Mouse (Mus musculus): ENCODE results near the gene Gpr146. TPM values are rescaled to one million over a fixed set of nuclear protein-coding genes. Genes with fewer than 3 reads are reported as not detected.

Gpr146 gene
- total RNA-seq (2023) = 10 to 100 TPM; 21.7 to 24.3 TPM

DNA sequence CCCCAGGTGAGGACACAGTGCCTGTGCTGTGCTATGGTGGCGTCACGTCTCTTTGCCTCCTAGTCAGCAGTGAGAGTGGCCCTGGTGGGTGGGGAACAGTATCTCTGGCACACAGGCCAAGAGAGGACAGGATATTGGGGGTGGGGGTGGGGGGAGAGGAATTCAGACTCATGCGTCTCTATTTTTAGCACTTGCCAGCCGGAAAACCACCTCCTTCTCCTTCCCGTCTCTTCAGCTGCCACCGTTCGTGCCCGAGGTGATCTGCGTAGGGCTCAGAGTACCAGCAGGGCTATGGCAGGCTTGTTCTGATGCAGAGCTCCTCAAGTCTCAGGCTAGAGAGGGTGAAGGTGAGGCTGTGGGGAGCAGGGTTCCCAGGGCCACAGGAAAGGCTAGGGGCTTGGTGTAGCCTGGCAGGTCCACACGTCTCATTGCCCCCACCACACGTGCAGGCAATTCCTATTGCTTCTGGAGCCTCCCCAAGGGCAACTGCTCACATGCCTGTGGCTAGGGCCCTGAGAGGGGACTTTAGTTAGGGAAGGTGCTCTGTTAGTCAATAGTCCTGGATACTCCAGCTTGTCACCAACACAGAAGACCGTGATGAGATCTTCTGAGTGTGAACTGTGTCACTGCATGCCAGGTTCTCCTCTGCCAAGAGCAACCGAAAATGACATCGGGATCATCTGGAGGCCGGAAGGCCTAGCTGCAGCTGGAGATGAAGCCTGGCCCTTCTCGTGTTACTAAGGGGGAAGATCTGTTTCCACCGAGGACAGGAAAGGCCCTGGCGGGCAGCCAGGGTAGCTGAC, at the start of gene Gpr146:
Gene Gpr146, plus strand, starts transcription at position 230 of the 803 bp plus-strand sequence.

GRCm38 (mm10) chr5:139351134-139351533, 26.4 kb upstream of the Gpr146 start, which contains the start of gene Cox19:
Gene Cox19, minus strand, starts transcription at chr5:139351418.

GRCm38 (mm10) chr5:139352317-139352716, 25.2 kb upstream of the Gpr146 start, which contains the start of gene Cyp2w1:
Gene Cyp2w1, plus strand, starts transcription at chr5:139352617.

GRCm38 (mm10) chr5:139404801-139405401, 27.4 kb downstream of the Gpr146 start, which contains the start of gene C130050O18Rik:
Gene C130050O18Rik, plus strand, starts transcription at chr5:139405280.

GRCm38 (mm10) chr5:139423026-139423865, 45.7 kb downstream of the Gpr146 start, which contains the start of gene Gper1:
Gene Gper1, plus strand, starts transcription at chr5:139423151.

Other genes with a start within 250 kb of the Gpr146 start
- gene Prkar1b, start 227.7 kb upstream of the Gpr146 start, total RNA-seq (2023) = 1 to 10 TPM in 1 of 2 experiments, under 1 TPM in 1; 0.21 to 2.3 TPM
- 10 to 100 TPM; 12.7 to 15.8 TPM for gene Dnaaf5, start 227.5 kb upstream of the Gpr146 start, total RNA-seq (2023)
- gene Sun1, start 177.1 kb upstream of the Gpr146 start, total RNA-seq (2023) = 10 to 100 TPM; 62.8 to 77.0 TPM
- 10 to 100 TPM; 36.3 to 45.1 TPM for gene Get4, start 125.4 kb upstream of the Gpr146 start, total RNA-seq (2023)
- gene Adap1, start 52.1 kb upstream of the Gpr146 start, total RNA-seq (2023) = 10 to 100 TPM; 20.8 to 30.1 TPM
- 10 to 100 TPM; 21.0 to 30.5 TPM for gene Cox19, start 26.3 kb upstream of the Gpr146 start, total RNA-seq (2023)
- gene Cyp2w1, start 25.1 kb upstream of the Gpr146 start, total RNA-seq (2023) = not detected
- gene C130050O18Rik, start 27.6 kb downstream of the Gpr146 start, total RNA-seq (2023) = 1 to 10 TPM in 1 of 2 experiments, under 1 TPM in 1; 0.24 to 1.5 TPM
- not detected for gene Gper1, start 45.5 kb downstream of the Gpr146 start, total RNA-seq (2023)
- 1 to 10 TPM; 5.0 to 7.9 TPM for gene 3110082I17Rik, start 82.8 kb downstream of the Gpr146 start, total RNA-seq (2023)
- gene Zfand2a, start 106.9 kb downstream of the Gpr146 start, total RNA-seq (2023) = 10 to 100 TPM; 28.8 to 41.6 TPM
- not detected for gene Uncx, start 165.8 kb downstream of the Gpr146 start, total RNA-seq (2023)

Measured in B cell, adult 67 days (primary cell).